ENCODE assay signal across 8 mouse cellular contexts in genomic region chr12:86614156-86614555, GRCm38 (mm10).
DNase-seq lines count a peak whose midpoint lies in the region; ATAC-seq lines count a peak whose summit lies in the region.

No protein-coding gene starts in this region.

- H3K9ac ChIP-seq in kidney, embryonic 15.5 days = no peak overlapping the region

- peak; percentile 61 for DNase-seq in kidney, adult 18-20 months
- peak; percentile 42 to 54 for DNase-seq in adrenal gland, adult 18-20 months (ENCODE audit: low spot score in 2 of 2)
- DNase-seq in embryo, embryonic 11 days = peak; percentile 64
- DNase-seq in heart, postnatal 14 days = peak; percentile 61 to 76
- DNase-seq in left cerebral cortex, adult 11 months (ENCODE audit: low spot score) = peak; percentile 19
- DNase-seq in retina, postnatal 1 day = peak; percentile 64

- no peaks in the 10 kb centered on the region for H3K36me3 ChIP-seq in kidney, embryonic 15.5 days

- H3K4me3 ChIP-seq in kidney, embryonic 15.5 days (replicated peaks) = no peak overlapping the region

- H3K9me3 ChIP-seq in kidney, embryonic 15.5 days (replicated peaks) = no peaks in the 10 kb centered on the region

- intact Hi-C loops in heart, postnatal 14 days (cut with DNase I) = loop anchor here (1.0 to 5.0 kb wide), 3 partner anchors 117 to 481 kb away; no protein-coding TSS in a partner anchor

- H3K4me2 ChIP-seq in kidney, embryonic 15.5 days = no peak overlapping the region

- ATAC-seq in kidney, embryonic 15.5 days (replicated peaks; ENCODE audit: low FRiP score) = no peak
- ATAC-seq in monocyte, adult 5-6 weeks (replicated peaks; ENCODE audit: insufficient number of reproducible peaks, low FRiP score, low TSS enrichment, poor library complexity, severe bottlenecking) = no peak

- 0 out of 2 replicates have a peak, but pooled peaks cover 3% of the 10 kb centered on the region for H3K4me1 ChIP-seq in kidney, embryonic 15.5 days

- no peak overlapping the region for H3K27ac ChIP-seq in kidney, embryonic 15.5 days

- 37% methylated on average over 2 of the region's 2 CpGs for WGBS in kidney, embryonic 15.5 days

- H3K27me3 ChIP-seq in kidney, embryonic 15.5 days = 0 out of 2 replicates have a peak, but pooled peaks cover 3% of the 10 kb centered on the region
